In genomic region chr8:104405430-104406187, GRCm38 (mm10) we compare ENCODE assay signal across 13 mouse cellular contexts. TPM values are rescaled to one million over a fixed set of nuclear protein-coding genes. Genes with fewer than 3 reads are reported as not detected.
DNase-seq lines count a peak whose midpoint lies in the region; ATAC-seq lines count a peak whose summit lies in the region.
"Had no signal": no experiment of that assay in that cellular context is flagged by ENCODE, and none has a peak within 500 bp of the region (broad histone marks: within the 10 kb centered on the region; RNA-seq: fewer than 3 reads in every experiment).

No protein-coding gene starts in this region.

- intact Hi-C loops in heart, postnatal 14 days (cut with DNase I) = no loop called here

- peak overlapping the region; percentile 33; the same call in 1 of the 2 replicates for H3K27ac ChIP-seq in lung, embryonic 15.5 days
- H3K27ac ChIP-seq in limb, embryonic 15.5 days = peak overlapping the region; percentile 71
- H3K27ac ChIP-seq in liver, embryonic 11.5 days (ENCODE audit: low read depth, low read length) = no peak overlapping the region
- H3K27ac ChIP-seq: forebrain, embryonic 13.5 days; hindbrain, embryonic 10.5 days had no signal

- WGBS in lung, embryonic 15.5 days = 46% methylated on average over 15 of the region's 15 CpGs
- 54% methylated on average over 15 of the region's 15 CpGs for WGBS in limb, embryonic 15.5 days
- 68% methylated on average over 15 of the region's 15 CpGs for WGBS in liver, embryonic 11.5 days

- H3K27me3 ChIP-seq in lung, embryonic 15.5 days = no peaks in the 10 kb centered on the region
- H3K27me3 ChIP-seq in limb, embryonic 15.5 days = no peaks in the 10 kb centered on the region
- H3K27me3 ChIP-seq in liver, embryonic 11.5 days (replicated peaks; ENCODE audit: control insufficient read depth, insufficient read depth, low read length) = no peaks in the 10 kb centered on the region
- H3K27me3 ChIP-seq: forebrain, embryonic 13.5 days had no signal

- no peak overlapping the region for H3K4me3 ChIP-seq in lung, embryonic 15.5 days
- H3K4me3 ChIP-seq in limb, embryonic 15.5 days = no peak overlapping the region
- H3K4me3 ChIP-seq in liver, embryonic 11.5 days (ENCODE audit: low read depth, low read length) = no peak overlapping the region
- H3K4me3 ChIP-seq: forebrain, embryonic 13.5 days; hindbrain, embryonic 10.5 days had no signal

- no peaks in the 10 kb centered on the region for H3K9me3 ChIP-seq in lung, embryonic 15.5 days
- H3K9me3 ChIP-seq in limb, embryonic 15.5 days = no peaks in the 10 kb centered on the region
- H3K9me3 ChIP-seq in liver, embryonic 11.5 days (ENCODE audit: control insufficient read depth, low read length) = no peaks in the 10 kb centered on the region

- no peaks in the 10 kb centered on the region for H3K36me3 ChIP-seq in lung, embryonic 15.5 days
- no peaks in the 10 kb centered on the region for H3K36me3 ChIP-seq in limb, embryonic 15.5 days
- no peaks in the 10 kb centered on the region for H3K36me3 ChIP-seq in liver, embryonic 11.5 days (ENCODE audit: control insufficient read depth, insufficient read depth, low read length)
- H3K36me3 ChIP-seq: hindbrain, embryonic 10.5 days had no signal

- ATAC-seq in lung, embryonic 15.5 days (ENCODE audit: borderline replicate concordance, extremely low read depth, low FRiP score, low TSS enrichment) = no peak
- ATAC-seq in limb, embryonic 15.5 days (ENCODE audit: insufficient number of reproducible peaks, low FRiP score, low TSS enrichment, low read depth) = no peak
- no peak for ATAC-seq in liver, embryonic 11.5 days (replicated peaks; ENCODE audit: low FRiP score)
- ATAC-seq: forebrain, embryonic 13.5 days had no signal

- H3K4me2 ChIP-seq in lung, embryonic 15.5 days = no peak overlapping the region
- no peak overlapping the region for H3K4me2 ChIP-seq in limb, embryonic 15.5 days
- no peak overlapping the region for H3K4me2 ChIP-seq in liver, embryonic 11.5 days
- H3K4me2 ChIP-seq: forebrain, embryonic 13.5 days; midbrain, embryonic 11.5 days had no signal

- DNase-seq in cerebellum, postnatal 10 days = peak; percentile 34 to 51
- no peak for DNase-seq in cerebellum, adult 11 months
- DNase-seq in lung, postnatal 25 days (ENCODE audit: low spot score) = no peak
- peak; percentile 31 to 49 for DNase-seq in heart, postnatal 14 days
- no peak for DNase-seq in liver, embryonic 11.5 days (ENCODE audit: low spot score)
- no peak for DNase-seq in layer of hippocampus, adult 18-20 months (ENCODE audit: low spot score in 2 of 2)
- DNase-seq: adrenal gland, adult 2 months; thymus, postnatal 4 days had no signal

- H3K9ac ChIP-seq in lung, embryonic 15.5 days = no peak overlapping the region
- no peak overlapping the region for H3K9ac ChIP-seq in limb, embryonic 15.5 days
- H3K9ac ChIP-seq in liver, embryonic 11.5 days (ENCODE audit: low read depth, low read length) = no peak overlapping the region
- H3K9ac ChIP-seq: forebrain, embryonic 13.5 days had no signal

- H3K4me1 ChIP-seq in lung, embryonic 15.5 days = peaks cover 7% of the 10 kb centered on the region; the same call in 1 of the 2 replicates
- peaks cover 8% of the 10 kb centered on the region for H3K4me1 ChIP-seq in limb, embryonic 15.5 days
- H3K4me1 ChIP-seq in liver, embryonic 11.5 days (replicated peaks; ENCODE audit: control insufficient read depth, insufficient read depth, low read length) = no peaks in the 10 kb centered on the region
- H3K4me1 ChIP-seq: hindbrain, embryonic 10.5 days had no signal

RNA-seq across cellular contexts. Expression of gene Cmtm4, which starts 10.0 kb away (rescaled TPM):
- 2.6 and 3.0 TPM in 2 replicates for polyA plus RNA-seq in lung, embryonic 15.5 days (2015; fragmentation: Nextera tagmentation; extraction: Ambion mirVana)
- 10 to 100 TPM; 12.1 to 13.6 TPM for total RNA-seq in heart, postnatal 14 days (2021)
- 1.7 and 2.7 TPM in 2 replicates for polyA plus RNA-seq in limb, embryonic 15.5 days (2015; fragmentation: Nextera tagmentation; extraction: Ambion mirVana)
- 1.2 and 1.3 TPM in 2 replicates for polyA plus RNA-seq in liver, embryonic 11.5 days (2014; fragmentation: Nextera tagmentation; extraction: Ambion mirVana)
- total RNA-seq in layer of hippocampus, adult 18-20 months (2021) = 10 to 100 TPM; 63.3 to 73.1 TPM

RNA-seq across cellular contexts. Expression of gene Dync1li2, which starts 37.2 kb away (rescaled TPM):
- polyA plus RNA-seq in lung, embryonic 15.5 days (2015; fragmentation: Nextera tagmentation; extraction: Ambion mirVana) = 61.1 and 62.2 TPM in 2 replicates
- 100 to 1,000 TPM; 101 to 110 TPM for total RNA-seq in heart, postnatal 14 days (2021)
- polyA plus RNA-seq in limb, embryonic 15.5 days (2015; fragmentation: Nextera tagmentation; extraction: Ambion mirVana) = 53.7 and 62.8 TPM in 2 replicates
- 31.4 and 33.1 TPM in 2 replicates for polyA plus RNA-seq in liver, embryonic 11.5 days (2014; fragmentation: Nextera tagmentation; extraction: Ambion mirVana)
- 100 to 1,000 TPM; 258 to 289 TPM for total RNA-seq in layer of hippocampus, adult 18-20 months (2021)

Comparison
In these comparisons a context has a peak if more than half of its experiments do, and no peak if none do; other contexts are left out.
1. DNase-seq: peak in cerebellum, postnatal 10 days (2 of 2) and heart, postnatal 14 days (2 of 2); none in cerebellum, adult 11 months (single experiment), lung, postnatal 25 days (single experiment), liver, embryonic 11.5 days (single experiment) and layer of hippocampus, adult 18-20 months (0 of 2).